Mouse (Mus musculus) cortical plate, adult 2 months (tissue): ENCODE measurements at regions not wholly inside any gene's neighbourhood (a gene's known extent, or its start where the extent isn't known, plus 50 kb on each side); places are given as distances from the start of the nearest gene placed in this dataset.

Experiments used
- CTCF ChIP-seq: fragments of 200-500 bp; IDR thresholded peaks from 2 replicates; pipeline ENCODE4 v1.5.1; 2011; ENCODE audit warnings: mild to moderate bottlenecking, control low read depth, low read length; ENCODE audit not compliant: insufficient read depth; ENCODE audit errors: extremely low read depth
- POLR2A ChIP-seq: fragments of 200-500 bp; IDR thresholded peaks from 2 replicates; pipeline ENCODE4 v1.6.1; 2011; ENCODE audit warnings: mild to moderate bottlenecking, low read length, control low read depth; ENCODE audit not compliant: insufficient read depth; ENCODE audit errors: extremely low read depth

DNA sequence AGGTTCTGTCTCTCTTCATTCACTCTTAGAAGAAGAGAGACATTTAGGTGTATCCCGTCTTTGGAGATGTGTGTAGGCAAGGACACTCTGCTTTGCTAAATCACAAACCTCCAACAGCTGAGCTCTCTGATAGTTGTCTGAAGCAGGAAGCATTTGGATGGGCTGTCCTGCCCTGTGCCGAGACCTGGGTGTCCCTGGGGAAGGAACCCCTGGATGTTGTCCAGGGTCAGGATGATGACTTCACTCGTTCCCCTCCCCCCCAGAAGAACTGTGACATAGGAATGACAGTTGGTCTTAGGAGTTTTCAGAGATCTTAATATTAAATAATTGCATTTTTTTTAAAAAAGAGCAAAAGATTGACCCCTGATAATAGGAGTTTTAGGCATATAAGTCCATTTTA is 197.9 kb upstream of the Arid1b start:
- no peak for TF ChIP-seq CTCF
- TF ChIP-seq POLR2A, result no peak
